Comparison of ENCODE assay signal across 25 mouse cellular contexts in genomic region chr6:17283834-17284233, GRCm38 (mm10). TPM values are rescaled to one million over a fixed set of nuclear protein-coding genes. Genes with fewer than 3 reads are reported as not detected.
DNase-seq lines count a peak whose midpoint lies in the region; ATAC-seq and TF ChIP-seq lines count a peak whose summit lies in the region.
"Had no signal": no experiment of that assay in that cellular context is flagged by ENCODE, and none has a peak within 500 bp of the region (broad histone marks: within the 10 kb centered on the region; RNA-seq: fewer than 3 reads in every experiment).

No protein-coding gene starts in this region.

- H3K4me1 ChIP-seq in bone marrow macrophage, adult 2 months (ENCODE audit: control insufficient read depth, insufficient read depth, low read length) = peaks cover 37% of the 10 kb centered on the region

- no peak overlapping the region for H3K4me3 ChIP-seq in bone marrow macrophage, adult 2 months (ENCODE audit: insufficient read depth, low read length)
- H3K4me3 ChIP-seq: embryonic facial prominence, embryonic 10.5 days; heart, embryonic 10.5 days; hindbrain, embryonic 10.5 days; layer of hippocampus, adult 2 months; limb, embryonic 12.5 days; neural tube, embryonic 15.5 days had no signal

- ATAC-seq in megakaryocyte progenitor cell, adult 5-6 weeks (replicated peaks; ENCODE audit: poor library complexity) = peak; percentile 55
- ATAC-seq: forebrain, embryonic 16.5 days; hindbrain, postnatal 0 days; intestine, embryonic 16.5 days; liver, postnatal 0 days had no signal

- no peak for TF ChIP-seq CTCF in bone marrow macrophage, adult 2 months (IDR thresholded peaks at IDR 0.05; ENCODE audit: low read depth, low read length)

- no peak for TF ChIP-seq POLR2A in bone marrow macrophage, adult 2 months (IDR thresholded peaks at IDR 0.05; ENCODE audit: borderline replicate concordance, low read depth, low read length)

- DNase-seq in heart, adult 8-10 months (ENCODE audit: low spot score) = peak; percentile 34
- DNase-seq in heart, postnatal 4 days = no peak
- DNase-seq in 416B (ENCODE audit: low read depth) = peak; percentile 80
- no peak for DNase-seq in thymus, postnatal 36 days
- no peak for DNase-seq in spleen, adult 18-20 months
- DNase-seq: adrenal gland, postnatal 25 days; cerebellum, adult 11 months; cerebellum, adult 9-11 months; gastrocnemius, postnatal 14 days; kidney, postnatal 25 days; layer of hippocampus, postnatal 36 days; liver, postnatal 0 days; midbrain, embryonic 14.5 days had no signal

- peak overlapping the region; percentile 51; the same call in 1 of the 2 replicates for H3K27ac ChIP-seq in bone marrow macrophage, adult 2 months (ENCODE audit: insufficient read depth, low read depth, low read length)
- H3K27ac ChIP-seq: embryonic facial prominence, embryonic 10.5 days; heart, embryonic 10.5 days; hindbrain, embryonic 10.5 days; hindbrain, postnatal 0 days; layer of hippocampus, adult 2 months; limb, embryonic 12.5 days; neural tube, embryonic 15.5 days had no signal

RNA-seq across cellular contexts. Expression of gene Cav2, which starts 2.8 kb away (rescaled TPM):
- 10 to 100 TPM; 28.1 to 43.5 (median 41.9) TPM for total RNA-seq in heart, adult 8-10 months (2022)
- 10 to 100 TPM; 51.3 to 54.4 TPM for total RNA-seq in heart, postnatal 4 days (2021)
- 66.4 and 70.8 TPM in 2 replicates for polyA plus RNA-seq in bone marrow macrophage, adult 2 months (2012; ENCODE audit: insufficient read depth, insufficient read length, missing spikeins)
- total RNA-seq in megakaryocyte progenitor cell, adult 5-6 weeks (2015) = 0.74 and 1.1 TPM in 2 replicates
- total RNA-seq in megakaryocyte progenitor cell, adult 5-6 weeks (2017) = 0.37 and 0.78 TPM in 2 replicates
- total RNA-seq: megakaryocyte-erythroid progenitor cell, adult 5-6 weeks had no signal

RNA-seq across cellular contexts. Expression of gene Cav1, which starts 22.3 kb away (rescaled TPM):
- 100 to 1,000 TPM; 156 to 240 (median 203) TPM for total RNA-seq in heart, adult 8-10 months (2022)
- total RNA-seq in heart, postnatal 4 days (2021) = 100 to 1,000 TPM; 462 to 484 TPM
- 11.6 and 13.7 TPM in 2 replicates for polyA plus RNA-seq in bone marrow macrophage, adult 2 months (2012; ENCODE audit: insufficient read depth, insufficient read length, missing spikeins)
- not detected in 2 replicates for total RNA-seq in megakaryocyte progenitor cell, adult 5-6 weeks (2015)
- total RNA-seq in megakaryocyte progenitor cell, adult 5-6 weeks (2017) = not detected in 2 replicates
- total RNA-seq: megakaryocyte-erythroid progenitor cell, adult 5-6 weeks had no signal

Comparison
In these comparisons a context has a peak if more than half of its experiments do, and no peak if none do; other contexts are left out.
1. DNase-seq: peak in heart, adult 8-10 months (single experiment) and 416B (single experiment); none in heart, postnatal 4 days (single experiment), thymus, postnatal 36 days (0 of 2) and spleen, adult 18-20 months (0 of 2).
2. RNA of gene Cav2, which starts 2.8 kb away (total RNA-seq): 51.3 to 54.4 TPM in heart, postnatal 4 days and 28.1 to 43.5 TPM in heart, adult 8-10 months; 0.37 to 1.1 TPM in megakaryocyte progenitor cell, adult 5-6 weeks; every median in the first group is over 10 times any median in the second.
3. RNA of gene Cav1, which starts 22.3 kb away (total RNA-seq): 462 to 484 TPM in heart, postnatal 4 days and 156 to 240 TPM in heart, adult 8-10 months; not detected in megakaryocyte progenitor cell, adult 5-6 weeks; every median in the first group is over 100 times any median in the second.